Mouse (Mus musculus) ES-Bruce4 (cell line): ENCODE measurements around the gene Tcl1b5. TPM values are rescaled to one million over a fixed set of nuclear protein-coding genes. Genes with fewer than 3 reads are reported as not detected.
"Not testable (repeated sequence)": the region's sequence is repeated elsewhere in the genome, so short reads cannot be mapped to it uniquely, and the experiment has no call there.

Experiments used
- H3K27ac ChIP-seq: 2 replicates; pipeline ENCODE4 v1.5.1; 2012; ENCODE audit warnings: low read length, inconsistent platforms; ENCODE audit not compliant: insufficient read depth
- H3K27me3 ChIP-seq: 2 replicates; pipeline ENCODE4 v1.6.1; 2012; ENCODE audit warnings: mild to moderate bottlenecking, low read length, inconsistent platforms; ENCODE audit not compliant: control insufficient read depth, poor library complexity, insufficient read depth, severe bottlenecking
- H3K36me3 ChIP-seq: 2 replicates; pipeline ENCODE4 v1.6.1; 2012; ENCODE audit warnings: inconsistent platforms, mild to moderate bottlenecking, low read length, moderate library complexity; ENCODE audit not compliant: control insufficient read depth, poor library complexity, insufficient read depth, severe bottlenecking
- H3K4me1 ChIP-seq: one replicate; pipeline ENCODE4 v1.8.1; 2011; ENCODE audit warnings: low read length; ENCODE audit not compliant: control insufficient read depth, insufficient read depth
- H3K4me3 ChIP-seq: 2 replicates; pipeline ENCODE4 v1.5.1; 2011; ENCODE audit warnings: low read depth, mild to moderate bottlenecking, low read length
- H3K9ac ChIP-seq: 2 replicates; pipeline ENCODE4 v1.6.1; 2012; ENCODE audit warnings: low read depth, mild to moderate bottlenecking, inconsistent platforms; ENCODE audit not compliant: poor library complexity, severe bottlenecking
- H3K9me3 ChIP-seq: replicated peaks from 2 replicates; pipeline ENCODE4 v1.6.1; 2012; ENCODE audit warnings: mild to moderate bottlenecking, low read length, inconsistent platforms; ENCODE audit not compliant: control insufficient read depth, poor library complexity, insufficient read depth, severe bottlenecking
- CTCF ChIP-seq: IDR thresholded peaks from one replicate; pipeline ENCODE4 v1.8.1; 2011; ENCODE audit warnings: low read depth, low read length
- EP300 ChIP-seq: IDR thresholded peaks from 2 replicates; pipeline ENCODE4 v1.6.1; 2011; ENCODE audit warnings: low read depth, low read length; ENCODE audit not compliant: insufficient read depth
- POLR2A ChIP-seq: IDR thresholded peaks from one replicate; pipeline ENCODE4 v1.8.1; 2011; ENCODE audit warnings: low read length; ENCODE audit not compliant: insufficient read depth
- polyA plus RNA-seq: library from polyadenylated mRNA; stranded (reverse); fragments of >200 nt; gene quantifications from 2 replicates; pipeline ENCODE4 v1.2.4, GENCODE M21; 2011; ENCODE audit warnings: low read depth; ENCODE audit not compliant: missing spikeins, insufficient read depth, insufficient read length

Tcl1b5 gene
- polyA plus RNA-seq, result not detected in 2 replicates

- not testable (repeated sequence) for H3K27me3 ChIP-seq, H3K36me3 ChIP-seq, H3K27ac ChIP-seq, H3K4me3 ChIP-seq, H3K9me3 ChIP-seq, H3K4me1 ChIP-seq, H3K9ac ChIP-seq
Observed at GRCm38 (mm10) chr12:105176044-105176443, at the start of gene Tcl1b5. Gene Tcl1b5, plus strand, starts transcription at chr12:105176344.

GRCm38 (mm10) chr12:105126516-105126915, 49.6 kb upstream of the Tcl1b5 start:
- no peak for TF ChIP-seq EP300
- TF ChIP-seq CTCF, result no peak
- no peak for TF ChIP-seq POLR2A
- Histone ChIP-seq H3K27me3 (no peaks in the 10 kb centered on the region), H3K36me3 (no peaks in the 10 kb centered on the region), H3K9ac (no peak overlapping the region), H3K4me1 (no peaks in the 10 kb centered on the region), H3K27ac (peak overlapping the region; percentile 32; the same call in 1 of the 2 replicates), H3K4me3 (no peak overlapping the region), H3K9me3 (no peaks in the 10 kb centered on the region)

DNA sequence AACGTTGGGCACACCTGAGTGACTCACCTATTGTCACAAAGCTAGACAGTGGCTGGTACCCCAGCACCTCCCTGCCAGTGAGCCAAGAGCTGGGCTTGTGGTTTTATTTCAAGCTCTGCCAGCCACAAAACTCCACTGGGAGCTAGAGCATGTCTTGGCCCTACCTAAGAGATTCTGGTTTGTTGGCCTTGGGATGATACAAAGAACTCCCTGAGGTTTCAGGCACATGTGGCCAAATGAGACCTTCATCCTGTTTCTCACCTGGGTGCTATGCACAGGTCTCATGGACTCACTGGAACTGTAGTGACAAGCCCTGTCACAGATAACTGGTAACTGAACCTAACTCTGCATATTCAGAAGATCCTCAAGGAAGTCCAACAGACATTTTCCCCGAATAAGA, 48.5 kb upstream of the Tcl1b5 start:
- H3K9ac ChIP-seq, result no peak overlapping the region
- H3K36me3 ChIP-seq, result no peaks in the 10 kb centered on the region
- H3K27ac ChIP-seq, result no peak overlapping the region
- H3K4me3 ChIP-seq, result no peak overlapping the region
- no peaks in the 10 kb centered on the region for H3K27me3 ChIP-seq
- H3K4me1 ChIP-seq, result no peaks in the 10 kb centered on the region
- no peaks in the 10 kb centered on the region for H3K9me3 ChIP-seq
- TF ChIP-seq EP300 (no peak), POLR2A (no peak), CTCF (no peak)

DNA sequence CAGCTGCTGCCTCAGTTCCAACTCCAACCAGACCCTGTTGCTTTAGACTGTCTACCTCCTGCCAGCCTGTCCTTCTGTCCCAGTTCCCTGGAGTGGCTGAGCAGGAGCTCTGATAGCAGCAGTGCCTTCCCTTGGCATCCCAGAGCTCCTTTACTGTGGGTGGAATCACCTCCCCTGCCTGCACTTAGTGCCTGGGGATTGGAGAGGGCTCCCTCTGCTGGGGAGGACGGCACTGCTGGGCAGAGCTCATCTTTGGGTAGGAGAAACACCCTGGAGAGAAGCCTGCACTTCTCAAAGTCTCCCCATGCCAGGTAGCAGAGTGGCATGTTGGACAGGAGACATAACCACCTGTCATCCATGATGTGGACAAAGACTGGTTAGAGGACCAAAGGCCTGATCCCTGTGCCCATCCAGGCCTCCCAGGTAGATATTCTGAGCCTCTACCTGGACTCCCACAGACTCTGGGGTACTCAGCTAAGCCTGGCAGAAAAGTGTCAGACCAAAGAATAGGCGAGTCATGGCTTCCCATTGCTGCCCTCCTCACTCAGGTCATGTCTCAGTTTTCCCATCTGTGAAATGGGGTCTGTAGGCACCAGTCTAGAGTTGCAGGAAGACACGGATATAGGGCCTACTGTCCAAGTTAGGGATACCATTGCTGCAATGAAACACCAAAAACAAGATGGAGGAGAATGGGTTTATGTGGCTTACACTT, 46.5 kb upstream of the Tcl1b5 start:
- H3K9me3 ChIP-seq, H3K27me3 ChIP-seq, H3K36me3 ChIP-seq, H3K27ac ChIP-seq, H3K4me3 ChIP-seq, H3K4me1 ChIP-seq, H3K9ac ChIP-seq: not testable (repeated sequence)

GRCm38 (mm10) chr12:105134167-105134566, 42.0 kb upstream of the Tcl1b5 start:
- H3K9me3 ChIP-seq, H3K36me3 ChIP-seq, H3K4me1 ChIP-seq, H3K9ac ChIP-seq, H3K4me3 ChIP-seq, H3K27me3 ChIP-seq, H3K27ac ChIP-seq: not testable (repeated sequence)

GRCm38 (mm10) chr12:105134826-105135225, 41.3 kb upstream of the Tcl1b5 start:
- not testable (repeated sequence) for H3K9me3 ChIP-seq, H3K4me1 ChIP-seq, H3K27ac ChIP-seq, H3K9ac ChIP-seq, H3K36me3 ChIP-seq, H3K27me3 ChIP-seq, H3K4me3 ChIP-seq

DNA sequence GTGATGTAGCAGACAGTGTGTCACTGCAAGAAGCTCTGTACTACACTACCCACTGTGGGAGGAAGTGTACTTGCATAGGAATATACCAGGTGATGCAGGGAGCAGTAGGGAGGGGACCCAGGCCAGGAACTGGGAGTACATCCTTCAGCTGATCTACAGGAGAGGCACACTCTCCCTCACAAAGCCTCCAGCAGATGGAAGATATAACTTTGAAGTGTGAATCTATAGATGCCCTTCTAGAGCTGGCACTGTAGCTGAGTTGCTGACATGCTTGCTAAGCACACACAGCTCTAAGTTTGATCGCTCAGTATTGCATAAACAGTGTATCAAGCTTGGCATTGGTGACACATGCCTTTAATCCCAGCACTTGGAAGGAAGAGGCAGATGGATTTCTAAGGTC, 38.4 kb upstream of the Tcl1b5 start:
- H3K9me3 ChIP-seq, H3K27ac ChIP-seq, H3K9ac ChIP-seq, H3K4me1 ChIP-seq, H3K27me3 ChIP-seq, H3K4me3 ChIP-seq, H3K36me3 ChIP-seq: not testable (repeated sequence)
